Mouse (Mus musculus): ENCODE data around the gene Cpne7.

Cpne7 gene

DNA sequence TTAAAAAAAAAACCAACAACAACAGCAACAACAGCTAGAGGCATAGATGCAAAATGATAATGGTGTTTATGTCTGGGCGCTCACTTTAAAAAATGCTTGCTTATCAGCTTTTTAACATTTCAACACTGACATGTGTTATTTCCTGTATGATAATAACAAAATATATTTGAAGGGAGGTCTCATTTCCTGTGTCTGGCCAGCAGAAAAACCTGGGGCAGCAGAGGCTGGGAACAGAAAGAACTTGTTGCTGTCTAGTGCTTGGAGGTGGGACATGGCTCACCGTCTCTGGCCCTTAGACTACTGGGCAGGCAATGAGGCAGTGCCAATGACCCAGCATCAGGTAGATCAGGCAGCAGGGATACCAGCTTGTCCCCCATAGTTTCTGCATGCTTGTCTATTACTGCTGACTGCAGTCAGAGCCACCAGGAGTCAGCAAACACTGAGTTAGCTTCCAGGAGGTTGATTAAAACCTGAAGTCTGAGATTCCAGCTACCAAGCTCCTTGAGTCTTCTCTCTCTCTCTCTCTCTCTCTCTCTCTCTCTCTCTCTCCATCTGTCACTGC, 3.2 kb upstream of the Cpne7 start:
- no peak for DNase-seq (ENCODE audit: low spot score in 2 of 2)

DNA sequence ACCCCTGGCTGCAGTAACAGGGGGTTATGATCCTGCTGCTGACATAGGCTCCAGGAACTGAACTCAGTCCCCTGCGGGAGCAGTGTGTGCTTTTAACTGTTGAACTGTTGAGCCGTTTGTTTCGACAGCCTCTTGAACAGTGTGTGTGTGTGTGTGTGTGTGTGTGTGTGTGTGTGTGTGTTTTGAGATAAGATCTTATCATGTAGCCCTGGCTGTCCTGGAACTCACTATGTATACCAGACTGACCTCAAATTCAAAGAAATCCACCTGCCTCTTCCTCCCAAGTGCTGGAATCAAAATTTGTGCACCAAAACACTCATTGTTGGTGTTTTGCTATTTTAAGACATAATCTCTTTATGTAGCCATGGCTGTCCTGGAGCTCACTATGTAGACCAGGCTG, 2.5 kb upstream of the Cpne7 start:
- DNase-seq (ENCODE audit: low spot score in 2 of 2) = no peak

DNA sequence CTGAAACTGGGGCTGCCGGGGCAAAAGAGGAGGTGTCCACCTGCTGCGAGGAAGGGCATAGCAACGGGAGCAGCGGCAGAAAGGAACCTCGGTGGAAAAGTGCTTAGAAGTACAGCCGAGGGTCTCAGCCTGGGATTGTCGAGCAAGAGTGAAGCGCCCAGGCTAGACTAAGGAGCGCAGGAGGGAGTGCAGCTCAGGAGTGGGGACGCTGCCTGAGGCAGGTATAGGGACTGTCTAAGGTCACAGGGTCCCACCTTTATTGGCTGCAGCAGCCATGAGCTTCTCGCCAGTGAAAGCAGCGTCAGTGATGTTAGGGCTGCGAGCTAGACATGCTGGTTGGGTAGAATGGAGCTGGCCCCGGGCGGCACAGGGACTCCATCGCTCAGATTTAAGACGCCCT, 570 bp downstream of the Cpne7 start:
- no peak for DNase-seq (ENCODE audit: low spot score in 2 of 2)

DNA sequence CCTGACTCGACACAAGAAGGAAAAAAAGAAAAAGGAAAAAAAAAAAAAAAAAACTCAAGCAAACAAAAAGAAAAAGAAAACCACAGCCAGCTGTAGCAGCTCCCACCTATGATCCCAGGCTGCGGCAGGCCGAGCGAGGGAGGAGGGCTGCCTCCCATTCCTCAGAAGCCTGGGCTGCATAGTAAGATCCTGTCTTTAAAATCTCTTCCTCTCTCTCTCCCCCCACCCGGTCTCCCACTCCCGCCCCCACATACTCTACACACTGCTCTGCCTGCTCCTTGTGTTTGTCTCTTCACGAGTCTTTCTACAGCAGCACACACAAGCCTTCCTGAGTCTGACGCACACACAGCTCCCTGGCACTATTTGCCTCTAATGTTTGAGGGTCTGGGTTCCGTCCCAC, 4.9 kb downstream of the Cpne7 start:
- no peak for DNase-seq (ENCODE audit: low spot score in 2 of 2)

DNA sequence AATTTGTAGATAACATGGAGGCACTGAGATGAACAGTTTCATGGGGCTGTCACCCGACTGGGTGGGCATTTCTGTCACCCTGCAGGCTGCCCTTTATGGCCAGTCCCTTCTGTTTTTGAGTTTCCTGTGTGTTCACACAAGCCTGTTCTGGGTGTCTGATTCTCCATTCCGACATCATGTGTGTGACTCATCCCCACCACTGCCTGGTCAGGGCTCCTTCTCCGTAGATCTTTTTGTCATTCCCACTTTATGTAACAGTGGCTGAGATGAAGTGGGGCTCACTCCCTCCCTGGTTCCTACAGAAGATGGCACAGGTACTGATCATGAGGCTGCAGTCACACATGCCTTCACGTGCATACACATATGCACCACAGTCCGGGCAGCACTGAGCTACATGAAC, 5.5 kb downstream of the Cpne7 start:
- DNase-seq (ENCODE audit: low spot score in 2 of 2) = no peak

DNA sequence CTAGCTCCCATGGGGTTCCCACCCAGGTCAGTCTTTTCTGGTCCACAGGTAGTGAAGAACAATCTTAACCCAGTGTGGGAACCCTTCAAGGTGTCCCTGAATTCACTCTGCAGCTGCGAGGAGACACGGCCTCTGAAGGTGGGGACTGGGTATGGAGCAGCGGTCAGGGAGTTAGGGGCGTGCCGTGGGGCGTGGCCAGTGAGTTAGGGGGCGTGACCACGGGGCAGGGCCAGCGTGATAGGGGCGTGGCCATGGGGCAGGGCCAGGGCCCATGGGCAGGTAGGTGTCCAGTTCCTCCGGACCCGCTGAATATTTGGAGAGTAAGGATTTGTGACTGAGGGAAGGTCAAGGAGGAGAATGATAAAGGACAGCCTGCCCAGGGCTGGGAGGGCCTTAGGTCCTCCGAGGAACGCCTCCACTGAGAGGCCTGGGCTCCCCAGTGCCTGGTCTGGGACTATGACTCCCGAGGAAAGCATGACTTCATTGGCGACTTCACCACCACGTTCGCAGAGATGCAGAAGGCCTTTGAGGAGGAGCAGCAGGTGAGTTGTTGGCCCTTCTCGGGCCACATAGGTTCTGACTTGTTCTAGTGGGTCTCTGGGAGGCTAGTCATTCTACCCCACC, 9.1 kb downstream of the Cpne7 start:
- DNase-seq (ENCODE audit: low spot score in 2 of 2) = no peak

DNA sequence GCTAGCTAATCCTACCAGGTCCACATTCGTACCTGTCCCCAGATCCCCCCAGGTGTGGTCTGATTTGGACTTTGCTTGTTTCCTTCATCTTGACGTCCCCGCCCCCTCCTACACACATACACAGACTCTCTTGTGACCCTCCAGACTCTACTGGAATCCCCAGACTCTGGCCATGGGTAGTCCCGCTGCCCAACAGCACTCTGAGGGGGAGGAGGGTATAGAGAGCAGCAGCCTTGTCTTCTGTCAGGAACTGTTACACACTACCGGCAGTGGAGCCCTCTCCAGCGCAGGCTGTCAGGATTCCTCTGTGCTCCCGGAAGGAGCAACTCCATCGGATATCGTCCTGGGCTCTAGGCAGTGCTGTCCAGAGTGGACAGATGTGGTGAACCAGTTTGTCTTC, 13.9 kb downstream of the Cpne7 start:
- no peak for DNase-seq (ENCODE audit: low spot score in 2 of 2)

DNA sequence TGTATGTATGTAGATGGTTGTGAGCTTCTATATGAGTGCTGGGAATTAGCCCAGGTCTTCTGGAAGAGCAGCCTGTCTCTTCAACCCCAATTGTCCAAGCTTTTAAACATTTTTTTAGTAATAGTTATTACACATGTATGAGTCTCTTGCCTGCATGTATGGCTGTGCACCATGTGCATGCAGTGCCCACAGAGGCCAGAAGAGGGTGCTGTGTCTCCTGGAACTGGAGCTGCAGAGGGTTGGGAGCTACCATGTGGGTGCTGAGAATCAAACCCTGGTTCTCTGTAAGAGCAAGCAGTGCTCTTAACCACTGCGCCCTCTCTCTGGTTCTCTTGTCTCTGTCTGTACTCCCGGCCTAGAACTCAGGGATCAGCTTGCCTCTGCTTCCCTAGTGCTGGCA, 15.8 kb downstream of the Cpne7 start:
- DNase-seq (ENCODE audit: low spot score in 2 of 2) = no peak

DNA sequence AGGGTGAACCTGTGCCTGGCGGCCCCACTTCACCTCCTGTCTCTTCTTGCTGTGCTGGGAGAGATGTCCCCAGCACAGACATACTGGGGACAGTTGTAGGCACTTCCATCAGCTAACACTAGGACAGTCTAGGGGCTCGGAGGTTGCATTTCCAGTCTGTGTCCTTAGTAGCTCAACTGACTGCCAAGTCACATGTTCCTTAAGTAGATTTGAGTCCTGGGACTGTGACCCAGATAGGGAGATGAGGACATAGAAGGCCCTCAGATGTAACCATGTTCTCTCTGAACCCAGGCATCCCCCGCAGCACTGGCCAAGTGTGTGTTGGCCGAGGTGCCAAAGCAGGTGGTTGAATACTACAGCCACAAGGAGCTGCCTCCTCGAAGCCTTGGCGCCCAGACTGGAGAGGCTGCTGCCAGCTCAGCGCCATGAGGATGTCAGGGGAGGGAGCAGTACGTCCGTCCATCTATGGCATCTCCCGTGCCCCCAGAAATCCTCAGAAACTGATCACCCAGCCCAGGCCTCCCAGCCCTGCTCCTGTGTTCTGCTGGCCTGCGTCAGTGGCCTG, 17.1 kb downstream of the Cpne7 start:
- DNase-seq (ENCODE audit: low spot score in 2 of 2) = no peak

DNA sequence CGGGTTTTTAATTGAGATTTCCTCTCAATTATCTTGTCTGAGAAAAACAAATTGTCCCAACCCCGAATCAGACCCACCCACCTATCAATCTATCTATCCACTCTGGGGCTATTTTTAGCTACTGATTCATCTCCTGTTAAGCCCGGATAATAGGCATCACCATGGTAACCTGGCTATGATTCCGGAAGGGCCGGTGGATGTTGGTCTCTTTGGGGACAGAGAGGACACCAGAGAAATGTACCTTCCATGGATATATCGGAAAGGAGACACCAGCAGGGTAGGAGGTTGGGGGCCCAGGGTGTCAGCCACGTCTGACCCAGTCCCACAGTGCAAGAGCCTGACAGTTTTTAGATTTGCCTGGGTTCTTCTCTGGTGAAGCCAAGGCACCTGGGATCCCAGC, 18.2 kb downstream of the Cpne7 start:
- no peak for DNase-seq (ENCODE audit: low spot score in 2 of 2)

DNA sequence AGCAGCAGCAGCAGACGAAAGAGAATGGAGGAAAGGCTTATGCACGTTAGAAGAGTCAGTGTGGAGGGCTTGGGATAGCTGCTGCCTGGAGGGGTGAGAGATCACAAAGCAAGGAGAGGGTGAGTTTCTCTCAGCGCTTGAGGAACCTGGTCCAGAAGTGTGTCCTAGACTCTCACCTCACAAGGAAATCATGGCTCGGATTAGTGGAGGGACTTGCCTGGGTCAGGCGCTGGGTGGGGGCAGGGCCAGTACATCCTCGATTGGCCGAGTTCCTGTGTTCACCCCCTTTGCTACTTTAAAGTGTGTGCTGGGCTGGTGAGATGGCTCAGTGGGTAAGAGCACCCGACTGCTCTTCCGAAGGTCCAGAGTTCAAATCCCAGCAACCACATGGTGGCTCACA, 18.6 kb downstream of the Cpne7 start:
- DNase-seq (ENCODE audit: low spot score in 2 of 2) = no peak

DNA sequence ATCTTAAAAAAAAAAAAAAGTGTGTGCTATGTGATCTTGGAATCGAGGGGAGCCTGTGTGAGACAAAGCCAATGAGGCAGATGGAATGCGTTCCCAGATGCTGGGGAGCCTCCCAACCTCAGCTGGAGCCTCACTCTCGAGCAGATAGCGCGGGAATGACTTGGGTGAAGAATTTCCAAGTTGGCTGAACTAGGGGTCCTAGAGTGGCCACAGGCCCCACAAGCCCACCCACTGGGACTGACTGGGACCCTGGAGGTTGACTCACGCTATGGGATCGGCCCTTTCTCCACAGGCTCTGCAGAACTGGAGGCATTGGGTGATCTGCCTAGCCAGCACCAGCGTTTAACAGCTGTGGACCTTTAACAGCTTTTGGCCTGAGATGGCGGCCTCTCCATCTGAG, 19.1 kb downstream of the Cpne7 start:
- DNase-seq (ENCODE audit: low spot score in 2 of 2) = no peak

DNA sequence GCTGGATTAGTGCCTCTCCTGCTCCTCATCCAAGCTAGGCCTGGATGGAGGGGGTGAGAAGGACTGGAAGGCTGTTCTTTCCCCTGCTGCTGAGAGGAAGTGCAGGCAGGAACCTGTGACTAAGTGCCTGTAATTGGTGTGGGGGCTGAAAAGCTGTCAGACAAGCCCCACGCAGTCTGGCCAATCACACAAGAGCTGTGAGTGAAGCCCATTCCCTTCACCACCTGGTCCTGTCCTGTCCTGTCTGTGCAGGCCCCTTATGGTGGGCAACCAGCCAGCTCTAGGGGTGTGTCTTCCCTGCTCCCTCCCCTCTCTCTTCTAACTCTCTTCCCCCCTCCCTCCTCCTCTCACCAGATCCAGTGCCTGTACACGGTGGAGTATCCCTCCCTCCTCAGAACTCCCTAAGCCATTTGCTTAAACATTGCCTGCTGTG, 20.5 kb downstream of the Cpne7 start:
- peak; percentile 36 to 52 for DNase-seq (ENCODE audit: low spot score in 2 of 2)

DNA sequence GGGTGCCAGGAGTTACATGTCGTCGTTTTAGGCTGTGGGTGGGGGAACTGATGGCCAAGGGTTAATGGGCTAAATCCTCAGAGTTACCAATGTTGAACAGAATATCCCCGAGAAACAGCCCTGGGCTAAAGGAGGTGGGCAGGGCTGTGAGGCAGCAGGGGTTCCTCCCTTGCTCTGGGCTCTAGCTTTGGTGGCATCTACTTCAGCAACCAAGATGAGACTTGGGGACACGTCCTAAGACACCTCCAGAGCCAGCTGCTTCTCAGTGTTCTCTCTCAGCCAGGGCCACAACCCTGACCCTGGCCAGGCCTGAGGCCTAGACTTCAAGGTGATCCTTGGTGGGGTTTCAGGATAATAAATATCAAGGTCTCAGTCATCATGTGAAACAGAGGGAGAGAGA, 21.6 kb downstream of the Cpne7 start:
- DNase-seq (ENCODE audit: low spot score in 2 of 2) = no peak

DNA sequence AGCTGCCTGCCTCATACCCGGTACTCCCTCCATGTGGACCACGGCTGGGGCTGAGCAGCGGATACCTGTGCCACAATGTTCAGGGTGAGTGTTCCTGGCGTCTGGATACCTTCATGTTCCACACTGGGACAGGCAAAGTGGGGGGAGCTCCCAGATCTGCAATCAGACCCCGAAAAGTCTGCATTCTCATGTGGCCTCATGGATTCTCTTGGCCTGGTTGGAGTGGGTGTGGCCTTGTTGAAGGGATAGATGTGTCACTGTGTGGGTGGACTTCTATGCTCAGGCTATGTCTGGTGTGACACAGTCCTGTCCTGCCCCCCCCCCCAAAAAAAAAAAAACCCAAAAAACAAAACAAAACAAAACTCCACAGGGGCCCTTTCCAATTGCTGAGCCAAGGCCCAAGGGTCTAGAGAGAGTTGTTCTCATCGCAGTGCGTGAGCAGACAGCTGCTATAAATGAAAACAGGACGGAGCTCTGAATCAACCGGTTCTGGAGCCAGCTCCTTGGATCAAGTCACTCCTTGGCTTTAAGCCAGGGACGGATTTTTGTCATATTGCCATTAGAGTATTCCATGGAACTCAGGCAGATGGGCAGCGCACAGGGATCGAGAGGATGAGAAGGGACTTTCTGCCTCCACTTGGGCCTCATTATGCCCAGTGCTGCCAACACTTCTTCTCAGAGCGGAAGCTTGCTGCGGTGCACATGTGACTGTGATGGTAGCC, 24.7 kb downstream of the Cpne7 start:
- peak; percentile 49 to 50 for DNase-seq (ENCODE audit: low spot score in 2 of 2)

DNA sequence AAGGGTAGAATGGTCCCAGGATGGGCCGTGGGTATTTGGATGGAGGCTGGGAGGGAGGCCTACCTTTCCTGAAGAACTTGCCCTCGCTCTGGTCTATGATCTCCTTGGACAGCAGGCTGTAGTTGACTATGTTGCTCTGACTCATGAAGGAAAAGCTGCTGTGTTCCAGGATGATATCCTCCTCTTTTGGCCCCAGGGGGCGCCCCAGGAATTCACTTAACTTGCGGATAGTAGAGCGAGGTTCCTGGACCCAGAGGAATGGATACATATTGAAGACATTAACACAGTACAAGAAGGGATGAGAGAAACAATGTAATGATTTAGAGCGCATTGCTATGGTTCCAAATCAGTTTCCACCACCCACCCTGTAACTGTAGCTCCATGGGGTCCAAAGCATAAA, 28.1 kb downstream of the Cpne7 start:
- DNase-seq (ENCODE audit: low spot score in 2 of 2) = no peak

DNA sequence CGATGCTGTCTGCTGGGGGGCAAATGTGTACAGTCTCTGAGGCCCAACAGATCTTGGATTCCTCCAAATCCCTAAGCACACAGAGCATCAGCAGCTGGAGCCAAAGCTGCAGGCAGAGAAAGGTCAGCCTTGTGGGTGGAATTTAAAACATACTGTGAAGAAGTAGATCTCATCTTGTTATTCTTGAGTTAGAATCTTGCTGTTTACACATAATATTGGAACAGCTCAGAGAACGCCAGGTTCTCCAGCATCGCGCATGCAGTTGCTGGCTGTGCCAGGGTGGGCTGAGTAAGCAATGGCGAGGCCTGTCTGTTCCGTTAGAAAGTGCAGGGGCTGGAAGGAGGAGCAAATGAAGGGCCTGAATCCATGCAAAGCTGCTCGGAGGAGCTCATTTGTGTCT, 29.2 kb downstream of the Cpne7 start:
- DNase-seq (ENCODE audit: low spot score in 2 of 2) = no peak

DNA sequence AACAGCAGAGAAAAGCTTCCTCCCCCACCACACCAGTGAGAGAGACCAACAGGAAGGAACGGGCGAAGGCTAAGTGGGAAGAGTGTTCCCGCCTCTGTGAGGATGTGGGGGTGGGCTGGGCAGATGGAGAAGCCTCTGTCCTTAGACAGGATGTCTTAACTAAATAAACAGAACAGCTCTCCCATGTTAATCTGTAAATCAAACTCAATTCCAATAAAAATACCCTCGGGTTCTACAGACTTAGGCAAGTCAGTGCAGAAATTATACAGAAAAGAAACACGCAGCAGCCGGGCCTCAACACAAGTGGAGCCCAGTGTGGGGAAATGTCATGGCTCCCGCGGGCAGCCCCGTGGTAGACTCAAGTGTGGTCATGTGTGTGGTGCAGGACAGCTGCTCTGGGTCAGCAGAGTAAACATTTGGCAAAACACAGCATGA, 33.6 kb downstream of the Cpne7 start:
- DNase-seq (ENCODE audit: low spot score in 2 of 2) = no peak

DNA sequence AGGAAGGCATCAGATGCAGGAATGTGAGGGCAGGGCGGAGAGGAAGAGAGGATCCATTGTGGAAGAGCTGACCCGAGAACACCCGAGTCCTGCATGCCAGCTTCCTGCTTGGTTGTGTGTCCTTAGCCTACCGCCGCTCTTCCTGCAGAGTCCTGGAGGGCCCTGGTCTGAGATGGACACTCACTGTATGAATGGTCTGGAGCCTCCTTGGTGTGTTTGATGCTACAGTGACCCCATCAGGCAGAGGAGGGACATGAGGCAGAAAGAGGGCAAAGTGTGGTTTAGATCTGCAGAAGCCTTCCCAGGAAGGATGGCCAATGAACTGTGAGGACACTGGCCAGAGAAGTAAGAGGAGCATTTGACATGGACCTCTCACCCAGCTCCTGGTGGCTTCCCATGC, 38.0 kb downstream of the Cpne7 start:
- no peak for DNase-seq (ENCODE audit: low spot score in 2 of 2)

DNA sequence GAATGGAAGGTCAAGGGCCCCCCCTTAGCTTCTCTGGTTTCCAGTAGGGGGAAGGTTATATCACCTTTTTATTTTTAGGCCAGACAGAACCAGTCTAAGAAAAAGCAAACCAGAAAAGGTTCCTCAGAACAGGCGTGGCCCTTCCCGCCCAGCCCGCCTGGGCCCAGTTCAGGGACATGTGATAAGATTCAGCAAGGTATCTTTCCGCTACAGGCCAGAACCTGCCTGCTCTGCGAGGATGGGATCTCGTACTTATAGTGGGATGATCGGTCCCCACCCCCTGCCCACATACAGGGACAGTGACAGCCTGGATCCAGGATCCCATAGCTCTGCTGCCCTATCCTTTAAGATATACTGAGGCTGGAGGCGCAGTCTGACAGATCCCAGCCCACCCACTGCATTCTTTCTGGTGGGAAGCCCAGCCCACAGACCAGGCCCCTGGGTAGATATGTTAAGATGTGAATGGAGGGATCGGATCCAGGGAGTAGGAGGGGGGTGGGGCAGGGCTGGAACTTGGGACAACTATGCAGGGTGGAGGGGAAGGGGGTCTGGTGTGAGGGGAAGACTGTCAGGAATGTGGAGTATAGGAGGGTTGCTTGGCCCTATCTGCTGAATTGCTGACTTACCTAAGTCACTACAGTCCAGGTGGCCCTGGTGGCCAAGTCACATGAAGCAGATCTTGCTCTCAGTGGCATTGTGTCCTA, 39.0 kb downstream of the Cpne7 start:
- DNase-seq (ENCODE audit: low spot score in 2 of 2) = no peak

DNA sequence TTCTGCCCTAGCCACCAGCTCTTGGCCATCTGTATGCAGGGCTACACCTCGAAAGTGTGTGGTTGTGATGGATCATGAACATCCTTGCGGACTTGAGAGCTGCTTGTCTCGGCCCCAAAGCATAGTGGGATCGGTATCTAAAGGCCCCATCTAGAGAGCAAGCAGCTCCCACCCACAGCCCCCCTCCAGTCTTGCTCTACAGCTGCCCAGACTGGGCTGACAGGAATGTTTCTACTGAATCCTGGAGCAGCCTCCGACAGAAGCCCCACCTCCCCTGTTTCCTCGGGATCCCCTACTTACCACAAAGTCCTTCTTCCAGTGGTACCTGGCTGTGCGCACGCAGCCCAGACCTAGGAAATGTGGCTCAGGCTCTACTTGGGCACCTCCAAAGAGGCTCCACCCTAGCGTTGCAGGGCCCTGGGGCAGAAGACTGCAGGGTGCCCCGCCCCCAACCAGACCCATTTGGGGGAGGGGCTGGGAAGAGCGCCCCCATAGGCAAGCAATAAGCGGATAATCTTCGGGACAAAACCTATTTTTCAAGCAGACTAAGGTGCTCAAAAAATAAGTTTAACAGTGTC, 40.8 kb downstream of the Cpne7 start, which contains the start of gene Sult5a1:
Gene Sult5a1 (minus strand): TSS at position 428 of the 578 bp plus-strand sequence.
- DNase-seq (ENCODE audit: low spot score in 2 of 2) = no peak

DNA sequence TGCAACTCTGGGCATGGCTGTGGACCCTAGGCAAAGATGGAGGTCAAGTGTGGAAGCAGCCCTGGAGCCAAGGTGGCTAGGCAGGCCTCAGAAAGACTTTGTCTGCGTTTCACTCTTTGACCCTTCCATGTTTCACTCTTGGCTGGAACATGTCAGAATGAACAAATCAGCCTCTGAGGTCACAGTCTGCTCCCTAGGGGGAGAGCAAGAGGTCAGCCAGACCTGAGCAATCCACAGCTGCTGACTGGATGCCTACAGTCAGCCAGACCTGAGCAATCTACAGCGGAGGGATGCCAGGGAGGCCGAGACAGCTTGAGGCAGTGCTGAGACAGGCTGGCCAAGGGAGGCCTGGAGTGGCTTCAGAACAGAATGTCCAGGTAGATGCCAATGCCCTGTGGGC, 64.2 kb downstream of the Cpne7 start:
- DNase-seq (ENCODE audit: low spot score in 2 of 2) = no peak

Measured in frontal cortex, postnatal 10 days (tissue).